ENCODE assay signal across 23 mouse cellular contexts in genomic region chr6:48493136-48493730, GRCm38 (mm10). TPM values are rescaled to one million over a fixed set of nuclear protein-coding genes. Genes with fewer than 3 reads are reported as not detected.
DNase-seq lines count a peak whose midpoint lies in the region; ATAC-seq lines count a peak whose summit lies in the region.
"Had no signal": no experiment of that assay in that cellular context is flagged by ENCODE, and none has a peak within 500 bp of the region (broad histone marks: within the 10 kb centered on the region; RNA-seq: fewer than 3 reads in every experiment).

No protein-coding gene starts in this region.

- WGBS in kidney, embryonic 14.5 days = 23% methylated on average over 8 of the region's 8 CpGs
- 9% methylated on average over 8 of the region's 8 CpGs for WGBS in embryonic facial prominence, embryonic 10.5 days
- WGBS in kidney, embryonic 16.5 days = 27% methylated on average over 8 of the region's 8 CpGs

- H3K9ac ChIP-seq in kidney, embryonic 14.5 days (ENCODE audit: low read depth, low read length) = no peak overlapping the region
- no peak overlapping the region for H3K9ac ChIP-seq in kidney, embryonic 16.5 days (replicated peaks; ENCODE audit: low read length)
- H3K9ac ChIP-seq: embryonic facial prominence, embryonic 12.5 days; hindbrain, embryonic 15.5 days; liver, embryonic 12.5 days; lung, embryonic 15.5 days; midbrain, embryonic 15.5 days had no signal

- no peaks in the 10 kb centered on the region for H3K27me3 ChIP-seq in kidney, embryonic 14.5 days (ENCODE audit: control insufficient read depth, insufficient read depth, low read length)
- H3K27me3 ChIP-seq in embryonic facial prominence, embryonic 10.5 days (replicated peaks; ENCODE audit: low read depth, poor library complexity, severe bottlenecking) = peaks cover 32% of the 10 kb centered on the region
- no peaks in the 10 kb centered on the region for H3K27me3 ChIP-seq in kidney, embryonic 16.5 days (ENCODE audit: insufficient read depth, low read length)
- H3K27me3 ChIP-seq: embryonic facial prominence, embryonic 12.5 days; hindbrain, embryonic 15.5 days; lung, embryonic 15.5 days; midbrain, embryonic 15.5 days had no signal

- H3K4me1 ChIP-seq in kidney, embryonic 14.5 days (ENCODE audit: control insufficient read depth, insufficient read depth, low read length) = peaks cover 4% of the 10 kb centered on the region; the same call in 1 of the 2 replicates
- H3K4me1 ChIP-seq in embryonic facial prominence, embryonic 10.5 days = peaks cover 17% of the 10 kb centered on the region
- peaks cover 2% of the 10 kb centered on the region for H3K4me1 ChIP-seq in kidney, embryonic 16.5 days (ENCODE audit: insufficient read depth, low read length)
- H3K4me1 ChIP-seq: hindbrain, embryonic 15.5 days; midbrain, embryonic 15.5 days had no signal

- H3K4me3 ChIP-seq in kidney, embryonic 14.5 days (ENCODE audit: low read length) = no peak overlapping the region
- H3K4me3 ChIP-seq in embryonic facial prominence, embryonic 10.5 days = no peak overlapping the region
- H3K4me3 ChIP-seq in kidney, embryonic 16.5 days (ENCODE audit: low read length) = no peak overlapping the region
- H3K4me3 ChIP-seq: embryonic facial prominence, embryonic 12.5 days; heart, embryonic 10.5 days; hindbrain, embryonic 15.5 days; liver, embryonic 12.5 days; lung, embryonic 15.5 days; midbrain, embryonic 15.5 days had no signal

- H3K9me3 ChIP-seq in kidney, embryonic 14.5 days (ENCODE audit: control insufficient read depth, low read length) = no peaks in the 10 kb centered on the region
- no peaks in the 10 kb centered on the region for H3K9me3 ChIP-seq in embryonic facial prominence, embryonic 10.5 days
- no peaks in the 10 kb centered on the region for H3K9me3 ChIP-seq in kidney, embryonic 16.5 days (ENCODE audit: low read length)
- H3K9me3 ChIP-seq: embryonic facial prominence, embryonic 12.5 days; heart, embryonic 10.5 days; hindbrain, embryonic 15.5 days; liver, embryonic 12.5 days; lung, embryonic 15.5 days; midbrain, embryonic 15.5 days had no signal

- H3K4me2 ChIP-seq in kidney, embryonic 14.5 days (replicated peaks; ENCODE audit: low read depth, low read length) = no peak overlapping the region
- H3K4me2 ChIP-seq in kidney, embryonic 16.5 days (replicated peaks; ENCODE audit: low read depth, low read length) = no peak overlapping the region
- H3K4me2 ChIP-seq: embryonic facial prominence, embryonic 12.5 days; hindbrain, embryonic 15.5 days; liver, embryonic 12.5 days; lung, embryonic 15.5 days; midbrain, embryonic 15.5 days had no signal

- no peak overlapping the region for H3K27ac ChIP-seq in kidney, embryonic 14.5 days (ENCODE audit: low read depth, low read length)
- peak overlapping the region; percentile 57 for H3K27ac ChIP-seq in embryonic facial prominence, embryonic 10.5 days (replicated peaks)
- H3K27ac ChIP-seq in kidney, embryonic 16.5 days (ENCODE audit: low read length) = no peak overlapping the region
- H3K27ac ChIP-seq: embryonic facial prominence, embryonic 12.5 days; heart, embryonic 10.5 days; hindbrain, embryonic 15.5 days; liver, embryonic 12.5 days; lung, embryonic 15.5 days; midbrain, embryonic 15.5 days; stomach, postnatal 0 days had no signal

- no peak for ATAC-seq in kidney, embryonic 14.5 days (ENCODE audit: low FRiP score, low TSS enrichment)
- peak; percentile 52; the same call in 1 of the 2 replicates for ATAC-seq in kidney, embryonic 16.5 days (ENCODE audit: low FRiP score, low TSS enrichment)
- ATAC-seq: liver, embryonic 12.5 days; midbrain, embryonic 15.5 days had no signal

- DNase-seq in kidney, adult 18-20 months = peak; percentile 63
- DNase-seq in embryonic facial prominence, embryonic 10.5 days (ENCODE audit: low spot score) = no peak
- DNase-seq in mesoderm, embryonic 11.5 days (ENCODE audit: low read depth, low spot score) = peak; percentile 2
- DNase-seq in right cerebral cortex, adult 18-20 months = no peak
- no peak for DNase-seq in frontal cortex, postnatal 14 days (ENCODE audit: low spot score in 2 of 2)
- no peak for DNase-seq in yolk sac, embryonic 10.5 days (ENCODE audit: low spot score)
- DNase-seq: adrenal gland, postnatal 10 days; B cell, adult 2 months; cerebellum, adult 11-12 months; cerebellum, postnatal 36 days; gastrocnemius, postnatal 36 days; heart, postnatal 10 days; layer of hippocampus, postnatal 36 days; left cerebral cortex, postnatal 4 days had no signal

- H3K36me3 ChIP-seq in kidney, embryonic 14.5 days (ENCODE audit: control insufficient read depth, insufficient read depth, low read length) = no peaks in the 10 kb centered on the region
- no peaks in the 10 kb centered on the region for H3K36me3 ChIP-seq in embryonic facial prominence, embryonic 10.5 days (replicated peaks)
- H3K36me3 ChIP-seq in kidney, embryonic 16.5 days (ENCODE audit: insufficient read depth, low read length) = no peaks in the 10 kb centered on the region
- H3K36me3 ChIP-seq: embryonic facial prominence, embryonic 12.5 days; heart, embryonic 10.5 days; hindbrain, embryonic 15.5 days; liver, embryonic 12.5 days; lung, embryonic 15.5 days; midbrain, embryonic 15.5 days had no signal

RNA-seq across cellular contexts. Expression of gene Atp6v0e2, which starts 44.2 kb away (rescaled TPM):
- 19.9 and 20.3 TPM in 2 replicates for polyA plus RNA-seq in kidney, embryonic 14.5 days (2014; fragmentation: Nextera tagmentation; extraction: Ambion mirVana)
- 22.7 and 24.1 TPM in 2 replicates for polyA plus RNA-seq in embryonic facial prominence, embryonic 10.5 days (2016; fragmentation: Nextera tagmentation; extraction: Ambion mirVana)
- polyA plus RNA-seq in kidney, embryonic 16.5 days (2015; fragmentation: Nextera tagmentation; extraction: Ambion mirVana) = 32.7 and 33.8 TPM in 2 replicates

RNA-seq across cellular contexts. Expression of gene Sspo, which starts 45.2 kb away (rescaled TPM):
- 0.17 and 0.53 TPM in 2 replicates for polyA plus RNA-seq in kidney, embryonic 14.5 days (2014; fragmentation: Nextera tagmentation; extraction: Ambion mirVana)
- polyA plus RNA-seq in embryonic facial prominence, embryonic 10.5 days (2016; fragmentation: Nextera tagmentation; extraction: Ambion mirVana) = 0.71 and 1.2 TPM in 2 replicates
- polyA plus RNA-seq in kidney, embryonic 16.5 days (2015; fragmentation: Nextera tagmentation; extraction: Ambion mirVana) = 0.36 and 0.97 TPM in 2 replicates

RNA-seq across cellular contexts. Expression of gene Zfp467, which starts 47.6 kb away (rescaled TPM):
- 27.8 and 31.4 TPM in 2 replicates for polyA plus RNA-seq in kidney, embryonic 14.5 days (2014; fragmentation: Nextera tagmentation; extraction: Ambion mirVana)
- 12.8 and 16.8 TPM in 2 replicates for polyA plus RNA-seq in embryonic facial prominence, embryonic 10.5 days (2016; fragmentation: Nextera tagmentation; extraction: Ambion mirVana)
- 32.0 and 33.9 TPM in 2 replicates for polyA plus RNA-seq in kidney, embryonic 16.5 days (2015; fragmentation: Nextera tagmentation; extraction: Ambion mirVana)

Comparison
In these comparisons a context has a peak if more than half of its experiments do, and no peak if none do; other contexts are left out.
1. DNase-seq: peak in kidney, adult 18-20 months (single experiment) and mesoderm, embryonic 11.5 days (single experiment); none in embryonic facial prominence, embryonic 10.5 days (single experiment), right cerebral cortex, adult 18-20 months (single experiment), frontal cortex, postnatal 14 days (0 of 2) and yolk sac, embryonic 10.5 days (single experiment).